ENCODE assay signal across 15 mouse cellular contexts in genomic region chr2:29262436-29262915, GRCm38 (mm10). TPM values are rescaled to one million over a fixed set of nuclear protein-coding genes. Genes with fewer than 3 reads are reported as not detected.
DNase-seq lines count a peak whose midpoint lies in the region; ATAC-seq and TF ChIP-seq lines count a peak whose summit lies in the region.
"Had no signal": no experiment of that assay in that cellular context is flagged by ENCODE, and none has a peak within 500 bp of the region (broad histone marks: within the 10 kb centered on the region; RNA-seq: fewer than 3 reads in every experiment).

No protein-coding gene starts in this region.

- no peak for ATAC-seq in heart, embryonic 12.5 days (ENCODE audit: insufficient number of reproducible peaks, low FRiP score)
- peak; percentile 64; the same call in 1 of the 2 replicates for ATAC-seq in hindbrain, embryonic 16.5 days

- peak; percentile 40 for TF ChIP-seq CTCF in heart, adult 2 months (IDR thresholded peaks at IDR 0.05)

- DNase-seq in heart, adult 2 months: no peak
- peak; percentile 50 for DNase-seq in left cerebral cortex, postnatal 4 days
- no peak for DNase-seq in left cerebral cortex, postnatal 36 days (ENCODE audit: low spot score in 2 of 2)
- DNase-seq in retina, postnatal 1 day: peak; percentile 48
- DNase-seq in retina, embryonic 14.5 days (ENCODE audit: low spot score): no peak
- no peak for DNase-seq in thymus, adult 18-20 months
- DNase-seq: gastrocnemius, postnatal 10 days; kidney, adult 11 months; thymus, postnatal 36 days had no signal

- H3K4me1 ChIP-seq in heart, adult 2 months (ENCODE audit: control insufficient read depth, insufficient read depth, low read length): no peaks in the 10 kb centered on the region
- H3K4me1 ChIP-seq in heart, embryonic 12.5 days (replicated peaks): peaks cover 11% of the 10 kb centered on the region
- peaks cover 8% of the 10 kb centered on the region for H3K4me1 ChIP-seq in hindbrain, embryonic 16.5 days (ENCODE audit: control insufficient read depth, insufficient read depth, low read depth, low read length)

- H3K4me3 ChIP-seq in heart, adult 2 months: no peak overlapping the region
- no peak overlapping the region for H3K4me3 ChIP-seq in heart, embryonic 12.5 days
- no peak overlapping the region for H3K4me3 ChIP-seq in hindbrain, embryonic 16.5 days (ENCODE audit: low read length)
- H3K4me3 ChIP-seq: heart, embryonic 13.5 days; limb, embryonic 12.5 days; myocyte had no signal

- H3K27me3 ChIP-seq in heart, adult 2 months (ENCODE audit: control insufficient read depth, insufficient read depth, low read length): peaks cover 1% of the 10 kb centered on the region; the same call in 1 of the 2 replicates
- peaks cover 60% of the 10 kb centered on the region for H3K27me3 ChIP-seq in heart, embryonic 12.5 days (replicated peaks)
- no peaks in the 10 kb centered on the region; the same call in 1 of the 2 replicates for H3K27me3 ChIP-seq in hindbrain, embryonic 16.5 days (replicated peaks; ENCODE audit: control insufficient read depth, insufficient read depth, low read length)

- H3K36me3 ChIP-seq in heart, adult 2 months (ENCODE audit: control insufficient read depth, insufficient read depth, low read length): no peaks in the 10 kb centered on the region
- H3K36me3 ChIP-seq in heart, embryonic 12.5 days: no peaks in the 10 kb centered on the region
- H3K36me3 ChIP-seq in hindbrain, embryonic 16.5 days (ENCODE audit: control insufficient read depth, insufficient read depth, low read length): no peaks in the 10 kb centered on the region
- H3K36me3 ChIP-seq: heart, embryonic 13.5 days; limb, embryonic 12.5 days had no signal

- no peaks in the 10 kb centered on the region for H3K9me3 ChIP-seq in heart, embryonic 12.5 days (replicated peaks)
- no peaks in the 10 kb centered on the region for H3K9me3 ChIP-seq in hindbrain, embryonic 16.5 days (ENCODE audit: control insufficient read depth, low read length)
- H3K9me3 ChIP-seq: heart, embryonic 13.5 days; limb, embryonic 12.5 days had no signal

- H3K4me2 ChIP-seq in heart, embryonic 12.5 days: no peak overlapping the region
- no peak overlapping the region for H3K4me2 ChIP-seq in hindbrain, embryonic 16.5 days (ENCODE audit: low read length)
- H3K4me2 ChIP-seq: heart, embryonic 13.5 days; limb, embryonic 12.5 days had no signal

- intact Hi-C loops in heart, adult 2 months (cut with DNase I): no loop called here
- intact Hi-C loops in left cerebral cortex, postnatal 4 days (cut with DNase I): no loop called here
- intact Hi-C loops in left cerebral cortex, postnatal 36 days (cut with DNase I): no loop called here

- WGBS in heart, adult 2 months: 27% methylated on average over 6 of the region's 6 CpGs
- WGBS in heart, embryonic 12.5 days: 51% methylated on average over 6 of the region's 6 CpGs
- 37% methylated on average over 6 of the region's 6 CpGs for WGBS in hindbrain, embryonic 16.5 days

- no peak overlapping the region for H3K27ac ChIP-seq in heart, adult 2 months
- H3K27ac ChIP-seq in heart, embryonic 12.5 days (ENCODE audit: poor library complexity, severe bottlenecking): no peak overlapping the region
- no peak overlapping the region for H3K27ac ChIP-seq in hindbrain, embryonic 16.5 days (ENCODE audit: low read depth, low read length)
- H3K27ac ChIP-seq: heart, embryonic 13.5 days; limb, embryonic 12.5 days; macrophage had no signal

- TF ChIP-seq POLR2A in heart, adult 2 months (IDR thresholded peaks at IDR 0.05; ENCODE audit: insufficient read depth, low read depth, low read length): no peak

- no peak overlapping the region for H3K9ac ChIP-seq in heart, adult 2 months (ENCODE audit: low read depth, low read length)
- H3K9ac ChIP-seq in heart, embryonic 12.5 days: no peak overlapping the region
- H3K9ac ChIP-seq in hindbrain, embryonic 16.5 days (ENCODE audit: low read depth, low read length): no peak overlapping the region
- H3K9ac ChIP-seq: heart, embryonic 13.5 days; limb, embryonic 12.5 days had no signal

- TF ChIP-seq EP300 in heart, adult 2 months (IDR thresholded peaks at IDR 0.05; ENCODE audit: insufficient read depth, low read depth, low read length): no peak

- H3K79me2 ChIP-seq in heart, adult 2 months (replicated peaks; ENCODE audit: control insufficient read depth, insufficient read depth, low read length): no peaks in the 10 kb centered on the region

RNA-seq across cellular contexts. Expression of gene Ntng2, which starts 9.7 kb away (rescaled TPM):
- total RNA-seq in heart, adult 2 months (2021): 1 to 10 TPM; 7.0 to 7.9 TPM
- 9.7 and 17.1 TPM in 2 replicates for polyA plus RNA-seq in heart, adult 2 months (2012; rRNA removed)
- 0.26 and 0.33 TPM in 2 replicates for polyA plus RNA-seq in heart, embryonic 12.5 days (2016; fragmentation: Nextera tagmentation; extraction: Ambion mirVana)
- 100 to 1,000 TPM; 140 to 149 TPM for total RNA-seq in left cerebral cortex, postnatal 4 days (2021)
- total RNA-seq in left cerebral cortex, postnatal 36 days (2021): 100 to 1,000 TPM in 1 of 2 experiments, 10 to 100 TPM in 1; 96.5 to 102 TPM
- polyA plus RNA-seq in hindbrain, embryonic 16.5 days (2015; fragmentation: Nextera tagmentation; extraction: Ambion mirVana): 3.5 and 4.1 TPM in 2 replicates

Comparison
In these comparisons a context has a peak if more than half of its experiments do, and no peak if none do; other contexts are left out.
1. DNase-seq: peak in left cerebral cortex, postnatal 4 days (single experiment) and retina, postnatal 1 day (single experiment); none in heart, adult 2 months (0 of 2), left cerebral cortex, postnatal 36 days (0 of 2), retina, embryonic 14.5 days (single experiment) and thymus, adult 18-20 months (0 of 2).
2. RNA of gene Ntng2, which starts 9.7 kb away (total RNA-seq): 140 to 149 TPM in left cerebral cortex, postnatal 4 days and 96.5 to 102 TPM in left cerebral cortex, postnatal 36 days; 7.0 to 7.9 TPM in heart, adult 2 months; every median in the first group is over 10 times any median in the second.